Mouse (Mus musculus) ovary, postnatal 14 days (tissue): ENCODE data around the gene Edn2.

Experiments used
- DNase-seq: peaks from one replicate; pipeline ENCODE4 v3.0.0; 2022; ENCODE audit warnings: low spot score

The Edn2 gene

DNA sequence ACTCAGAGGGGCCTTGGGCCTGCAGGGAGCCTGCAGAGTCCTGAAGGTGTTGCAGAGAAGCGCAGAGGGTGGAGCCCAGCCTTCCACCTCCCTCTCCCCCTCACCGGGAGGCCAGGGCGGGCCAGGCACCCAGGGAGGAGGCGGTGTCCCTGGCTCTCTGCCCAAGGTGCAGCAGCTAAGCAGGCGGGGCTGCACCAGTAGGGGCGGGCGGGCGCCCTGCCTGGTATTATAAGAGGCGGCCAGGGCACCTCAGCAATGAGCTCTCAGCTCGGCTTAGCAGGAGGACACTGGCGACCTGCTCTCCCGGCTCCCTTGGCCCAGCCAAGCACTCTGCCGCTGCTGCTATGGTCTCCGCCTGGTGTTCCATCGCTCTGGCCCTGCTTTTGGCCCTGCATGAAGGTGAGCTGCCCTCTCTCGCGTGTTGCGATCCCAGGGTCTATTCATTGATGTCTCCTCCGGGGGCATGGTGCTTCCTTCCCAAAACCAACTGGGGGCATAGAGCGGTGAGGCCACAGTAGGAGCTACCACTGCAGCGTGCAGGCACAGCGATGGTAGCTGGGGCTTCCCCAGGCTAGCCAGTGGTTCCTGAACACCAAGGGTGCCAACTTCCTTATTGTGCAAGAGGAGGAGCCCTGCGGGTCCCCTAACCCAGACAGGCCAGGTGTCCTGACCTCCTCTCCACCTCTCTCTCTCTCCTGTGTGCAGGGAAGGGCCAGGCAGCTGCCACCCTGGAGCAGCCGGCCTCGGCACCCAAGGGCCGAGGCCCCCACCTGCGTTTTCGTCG is at the start of gene Edn2:
Edn2 (plus strand) TSS at position 41 of the 784 bp plus-strand sequence.
- peak; percentile 74 for DNase-seq

DNA sequence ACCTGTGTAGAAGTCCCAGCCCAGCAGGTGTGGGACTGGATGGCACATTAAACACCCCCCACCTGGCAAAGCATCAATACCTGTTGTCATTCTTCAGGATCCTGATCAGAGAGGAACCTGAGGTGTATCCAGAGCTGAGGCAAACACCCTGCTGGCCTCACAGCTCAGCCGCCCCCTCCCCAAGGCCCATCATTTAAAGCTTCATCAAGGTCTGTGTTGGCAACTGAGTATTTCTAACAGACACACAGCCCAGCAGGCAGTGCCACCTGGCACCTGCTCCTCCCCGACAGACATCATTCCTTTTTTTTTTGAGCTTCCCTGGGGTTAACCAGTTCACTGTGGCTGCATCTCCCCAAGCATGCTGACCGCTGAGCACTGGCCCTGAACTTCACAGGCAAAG is 45.5 kb upstream of the Edn2 start:
- no peak for DNase-seq

DNA sequence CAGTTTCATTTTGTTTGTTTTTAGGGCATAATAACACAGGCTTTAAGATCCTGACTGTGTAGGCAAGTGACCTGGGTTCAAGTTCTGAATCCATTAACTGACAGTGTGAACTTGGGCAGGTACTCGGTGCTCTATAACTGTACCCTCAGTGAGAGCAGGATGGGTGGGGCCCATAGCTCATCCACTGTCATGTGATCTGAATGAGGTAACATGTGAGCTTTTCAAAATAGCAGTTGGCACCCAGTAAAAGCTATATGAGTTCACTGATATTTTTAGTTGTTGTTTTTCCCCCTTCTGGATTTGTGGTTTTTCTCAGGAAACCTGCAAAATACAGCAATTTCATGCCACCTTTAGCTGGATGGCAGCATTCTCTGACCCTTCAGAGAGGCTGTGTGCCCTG is 44.7 kb upstream of the Edn2 start:
- no peak for DNase-seq

DNA sequence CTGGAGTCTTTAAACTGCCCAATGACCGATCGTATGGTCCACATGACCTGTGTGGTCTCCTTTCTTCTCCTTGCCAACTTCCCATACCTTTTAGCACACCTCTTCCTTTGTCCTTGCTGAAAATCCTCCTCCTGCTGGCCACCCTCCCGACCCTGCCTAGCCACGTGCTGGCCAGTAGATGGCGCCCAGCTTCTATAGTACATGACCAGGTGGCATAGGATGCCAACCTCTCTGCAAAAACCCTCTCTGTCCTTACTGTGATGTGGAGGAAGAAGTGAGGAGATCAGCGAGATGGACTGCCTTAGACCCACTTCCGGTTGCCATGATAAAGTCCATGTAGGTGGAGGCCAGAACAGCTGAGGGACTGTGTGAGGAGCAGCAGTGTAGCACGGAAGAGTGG is 40.7 kb upstream of the Edn2 start:
- peak; percentile 73 for DNase-seq

DNA sequence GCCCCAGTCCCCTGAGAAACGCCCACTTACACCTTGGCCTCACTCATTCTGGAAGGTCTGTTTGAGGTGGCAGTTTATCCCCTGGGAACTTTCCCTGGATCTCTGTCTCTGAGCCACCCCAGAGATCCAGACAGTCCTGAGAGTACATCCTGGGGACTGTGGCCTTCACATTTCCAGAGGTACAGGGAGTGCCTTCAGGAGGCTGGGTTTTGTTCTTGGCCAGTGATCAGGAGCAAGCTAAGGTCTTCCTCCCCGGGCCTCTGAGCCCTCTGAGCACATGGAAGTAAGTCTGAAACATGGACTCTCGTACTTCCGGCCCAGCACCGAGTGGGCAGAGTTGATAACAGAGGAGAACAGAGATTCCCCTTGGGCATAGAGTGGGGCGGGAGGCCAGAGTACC is 36.4 kb upstream of the Edn2 start:
- DNase-seq = no peak

DNA sequence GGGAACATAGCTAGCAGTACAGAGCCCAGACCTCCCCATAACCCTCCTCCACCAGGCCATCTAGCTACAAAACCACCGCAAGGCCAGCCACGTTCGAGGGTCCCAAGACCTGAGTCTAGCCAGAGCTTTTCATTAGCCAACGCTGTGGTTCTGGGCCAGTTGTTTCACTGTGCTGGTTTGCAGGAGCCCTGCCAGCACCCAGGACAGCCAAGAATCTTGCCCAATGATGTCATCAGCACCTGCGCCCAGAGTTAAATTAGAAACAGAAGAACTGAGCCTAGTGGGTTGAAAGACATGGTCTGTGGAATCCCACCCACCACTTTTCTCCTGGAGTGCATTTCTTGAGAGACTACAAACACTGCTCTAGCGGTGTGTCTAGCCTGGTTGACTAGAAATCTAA is 35.0 kb upstream of the Edn2 start:
- DNase-seq = no peak

DNA sequence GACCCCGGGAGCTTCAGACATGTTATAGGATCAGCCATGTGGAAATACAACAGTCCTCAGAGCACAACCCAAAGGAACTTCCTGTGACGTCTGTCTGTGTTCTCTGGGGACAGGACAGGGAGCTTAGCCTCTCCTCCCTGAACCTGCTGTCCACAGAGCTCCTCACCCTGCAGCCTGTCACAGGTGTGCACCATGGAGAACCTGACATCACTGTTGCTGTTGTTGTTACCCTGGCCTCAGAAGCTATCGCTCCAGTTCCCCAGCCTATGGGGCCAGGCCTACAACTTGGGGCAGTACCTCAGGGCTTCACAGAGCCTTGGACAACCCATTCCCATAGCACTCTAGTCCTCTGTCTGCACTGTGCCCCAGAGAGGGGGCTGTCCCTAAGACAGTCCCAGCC is 33.7 kb upstream of the Edn2 start:
- no peak for DNase-seq

DNA sequence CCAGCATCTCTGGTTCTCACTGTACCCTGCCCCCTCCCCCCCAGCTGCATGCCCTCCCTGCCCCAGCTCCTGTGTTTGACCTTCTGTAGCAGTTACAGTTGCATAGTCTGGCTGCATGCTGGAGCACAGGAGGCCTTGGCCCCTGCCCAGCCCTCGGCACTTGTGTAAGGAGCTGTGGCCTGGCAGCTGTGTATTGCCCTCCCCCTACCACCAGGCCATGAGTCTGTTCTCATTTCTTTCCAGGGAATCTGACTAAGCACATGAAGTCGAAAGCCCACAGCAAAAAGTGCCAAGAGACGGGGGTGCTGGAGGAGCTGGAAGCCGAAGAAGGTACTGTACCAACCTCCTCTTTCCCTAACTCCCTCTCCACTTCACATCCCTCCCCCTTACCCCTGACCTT is 33.0 kb upstream of the Edn2 start:
- no peak for DNase-seq

DNA sequence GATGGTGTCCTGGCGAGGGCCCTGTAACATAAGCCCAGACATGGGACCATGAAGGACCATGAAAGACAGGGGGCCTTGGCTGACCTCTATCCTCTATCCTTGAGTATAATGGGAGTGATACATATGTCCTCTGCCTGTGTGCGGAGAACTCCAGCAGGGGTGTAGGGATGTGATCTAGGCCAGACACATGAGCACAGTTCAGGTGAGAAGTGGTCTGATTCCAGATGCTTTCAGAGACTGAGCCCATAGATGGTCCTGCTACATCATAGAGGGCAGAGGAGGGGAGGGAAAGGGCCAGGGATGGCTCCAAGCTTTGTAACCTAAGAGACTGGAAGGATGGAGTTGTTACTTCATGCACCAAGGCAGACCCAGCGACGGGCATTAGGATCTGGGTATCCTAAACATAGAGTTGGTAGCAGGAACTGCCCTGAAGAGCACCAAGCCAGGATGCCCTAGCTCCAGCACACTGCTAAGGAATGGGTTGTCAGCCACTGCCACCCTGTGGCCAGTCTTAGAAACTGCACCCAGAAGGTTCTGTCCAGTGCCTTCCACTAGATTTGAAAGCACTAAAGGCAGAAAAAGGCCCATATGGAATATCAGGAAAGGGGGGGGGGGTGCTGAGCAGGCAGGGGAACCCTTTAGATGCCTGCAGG is 31.6 kb upstream of the Edn2 start:
- DNase-seq = peak; percentile 46

DNA sequence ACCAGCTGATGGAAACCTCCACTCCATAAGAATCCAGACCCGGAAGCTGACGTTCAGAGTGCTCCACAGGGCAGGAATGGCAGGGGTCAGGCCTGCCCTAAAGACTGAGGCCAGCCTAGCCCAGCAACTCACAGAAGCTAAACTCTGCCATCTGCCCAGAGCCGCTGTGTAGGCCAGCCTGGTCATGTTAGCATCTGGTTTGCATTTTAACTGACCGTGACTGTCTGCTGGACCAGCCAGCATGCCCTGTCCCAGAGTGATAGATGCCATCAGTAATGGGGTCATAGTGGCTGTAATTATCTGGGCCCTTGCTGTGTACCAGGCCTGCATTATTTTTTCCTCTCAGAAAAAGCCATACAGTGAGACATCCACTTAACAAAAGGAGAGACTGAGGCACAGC is 30.1 kb upstream of the Edn2 start:
- no peak for DNase-seq

DNA sequence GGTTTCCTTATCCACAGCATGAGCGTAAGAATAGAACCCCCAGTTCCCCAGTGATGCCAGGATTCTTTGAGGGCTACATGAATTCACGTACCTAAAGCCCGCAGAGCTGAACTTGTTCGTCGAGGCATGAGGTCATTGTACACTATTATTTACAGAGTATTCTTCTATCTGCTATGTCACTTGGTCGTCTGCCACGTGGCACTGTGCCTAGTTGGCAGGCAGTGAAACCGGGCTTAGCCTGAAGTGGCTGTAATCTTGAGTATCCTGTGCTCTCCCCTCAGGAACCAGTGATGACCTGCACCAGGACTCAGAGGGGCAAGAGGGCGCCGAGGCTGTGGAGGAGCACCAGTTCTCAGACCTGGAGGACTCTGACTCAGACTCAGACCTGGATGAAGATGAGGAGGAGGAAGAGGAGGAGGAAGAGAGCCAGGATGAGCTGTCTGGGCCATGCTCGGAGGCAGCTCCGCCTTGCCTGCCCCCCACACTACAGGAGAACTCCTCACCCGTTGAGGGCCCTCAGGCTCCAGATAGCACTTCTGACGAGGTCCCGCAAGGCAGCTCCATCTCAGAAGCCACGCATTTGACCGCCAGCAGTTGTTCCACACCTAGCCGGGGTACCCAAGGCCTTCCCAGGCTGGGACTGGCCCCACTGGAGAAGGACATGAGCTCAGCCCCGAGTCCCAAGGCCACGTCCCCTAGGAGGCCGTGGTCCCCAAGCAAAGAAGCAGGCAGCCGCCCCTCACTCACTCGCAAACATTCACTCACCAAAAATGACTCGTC is 29.4 kb upstream of the Edn2 start:
- peak; percentile 79 for DNase-seq

DNA sequence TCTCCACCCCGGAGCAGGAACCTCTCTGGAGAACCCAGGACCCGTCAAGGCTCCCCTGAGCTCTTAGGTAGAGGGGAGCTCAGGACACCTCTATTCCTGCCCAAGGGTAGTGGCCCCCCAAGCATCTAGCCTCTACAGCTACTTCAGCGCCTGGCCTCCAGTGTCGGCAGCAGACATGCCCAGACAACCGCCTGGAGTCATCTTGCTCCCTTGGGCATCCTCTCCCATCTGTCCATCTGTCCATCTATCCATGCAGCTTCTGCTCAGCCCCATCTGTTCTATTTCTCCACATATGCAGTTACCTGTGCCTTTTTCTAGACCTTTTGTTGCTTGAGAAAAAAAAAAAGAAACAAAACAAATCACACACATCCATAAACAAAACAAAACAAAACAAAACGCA is 26.8 kb upstream of the Edn2 start:
- no peak for DNase-seq

DNA sequence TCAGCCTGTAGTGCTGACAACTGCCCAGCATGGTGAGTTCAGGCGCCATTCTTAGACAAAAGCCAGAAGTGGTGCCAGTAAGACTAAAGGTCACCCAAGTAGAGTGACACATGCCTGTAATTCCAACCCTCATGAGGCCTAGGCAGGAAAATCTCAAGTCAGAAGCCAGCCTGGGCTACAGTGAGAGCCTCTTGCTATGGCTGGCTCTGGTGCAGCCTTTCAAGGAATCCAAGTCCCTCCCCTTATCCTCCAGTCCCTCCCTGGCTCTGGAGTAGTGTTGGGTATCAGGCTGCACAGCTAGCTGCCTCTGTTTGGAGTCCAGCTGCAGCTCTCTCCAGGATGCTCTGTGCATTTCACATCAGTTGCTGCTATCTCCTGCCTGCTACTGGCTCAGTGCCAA is 19.2 kb upstream of the Edn2 start:
- DNase-seq = no peak

DNA sequence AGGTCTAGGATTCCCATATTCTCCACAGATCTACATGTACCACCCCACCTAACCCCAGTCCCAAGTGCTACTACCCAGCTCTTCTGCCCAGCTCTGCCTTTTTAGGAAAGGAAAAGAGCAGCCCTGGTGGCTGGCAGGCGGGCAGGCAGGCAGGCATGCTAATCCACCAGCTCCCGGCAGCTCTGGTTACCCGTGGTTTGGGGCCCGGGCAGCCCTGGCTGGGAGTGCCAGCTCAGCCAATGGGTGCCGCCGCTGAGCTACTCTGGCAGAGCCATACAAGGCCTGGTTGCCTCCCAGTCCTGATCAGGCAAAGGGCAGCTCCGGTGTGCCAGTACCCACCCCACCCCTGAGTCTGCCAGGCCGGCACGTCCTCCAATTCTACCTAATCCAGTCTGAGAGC is 18.1 kb upstream of the Edn2 start:
- DNase-seq = no peak

DNA sequence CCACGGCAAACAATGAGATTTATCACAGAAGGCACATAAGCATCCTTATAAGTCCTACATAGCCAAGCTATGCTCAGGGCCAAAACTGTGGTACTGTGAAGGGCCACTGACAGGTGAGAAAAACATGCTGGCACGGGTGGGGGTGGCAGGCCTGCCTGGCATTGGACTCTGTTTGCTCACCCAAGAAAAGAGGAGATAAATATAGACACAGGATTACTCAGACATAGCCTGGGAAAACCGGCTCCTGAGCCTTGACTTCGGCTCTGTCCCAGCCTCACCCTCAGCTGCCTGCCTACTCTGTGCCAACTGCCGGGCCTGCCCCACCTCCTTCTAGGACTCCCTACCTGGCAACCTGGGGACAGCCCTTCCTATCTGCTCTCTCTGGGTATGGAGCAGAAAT is 16.7 kb upstream of the Edn2 start:
- no peak for DNase-seq

DNA sequence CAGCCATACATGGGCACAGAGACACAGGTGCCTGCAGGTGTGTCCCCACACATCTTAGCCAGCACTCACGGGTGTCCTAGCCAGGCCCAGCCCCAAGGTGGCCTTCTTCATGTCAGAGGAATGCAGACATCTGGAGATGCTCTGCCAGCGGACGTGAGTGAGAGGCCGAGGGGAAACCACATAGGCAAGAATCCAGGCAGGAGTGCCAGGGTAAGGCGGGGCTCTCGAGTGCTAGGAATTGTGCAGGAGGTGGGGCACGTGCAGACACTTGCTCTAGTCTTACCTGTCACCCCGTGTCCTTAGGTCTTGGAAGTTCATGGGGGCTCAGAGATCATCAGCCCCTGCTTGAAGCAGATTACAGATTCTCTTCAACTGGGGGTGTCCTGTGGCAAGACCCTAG is 15.1 kb upstream of the Edn2 start:
- no peak for DNase-seq

DNA sequence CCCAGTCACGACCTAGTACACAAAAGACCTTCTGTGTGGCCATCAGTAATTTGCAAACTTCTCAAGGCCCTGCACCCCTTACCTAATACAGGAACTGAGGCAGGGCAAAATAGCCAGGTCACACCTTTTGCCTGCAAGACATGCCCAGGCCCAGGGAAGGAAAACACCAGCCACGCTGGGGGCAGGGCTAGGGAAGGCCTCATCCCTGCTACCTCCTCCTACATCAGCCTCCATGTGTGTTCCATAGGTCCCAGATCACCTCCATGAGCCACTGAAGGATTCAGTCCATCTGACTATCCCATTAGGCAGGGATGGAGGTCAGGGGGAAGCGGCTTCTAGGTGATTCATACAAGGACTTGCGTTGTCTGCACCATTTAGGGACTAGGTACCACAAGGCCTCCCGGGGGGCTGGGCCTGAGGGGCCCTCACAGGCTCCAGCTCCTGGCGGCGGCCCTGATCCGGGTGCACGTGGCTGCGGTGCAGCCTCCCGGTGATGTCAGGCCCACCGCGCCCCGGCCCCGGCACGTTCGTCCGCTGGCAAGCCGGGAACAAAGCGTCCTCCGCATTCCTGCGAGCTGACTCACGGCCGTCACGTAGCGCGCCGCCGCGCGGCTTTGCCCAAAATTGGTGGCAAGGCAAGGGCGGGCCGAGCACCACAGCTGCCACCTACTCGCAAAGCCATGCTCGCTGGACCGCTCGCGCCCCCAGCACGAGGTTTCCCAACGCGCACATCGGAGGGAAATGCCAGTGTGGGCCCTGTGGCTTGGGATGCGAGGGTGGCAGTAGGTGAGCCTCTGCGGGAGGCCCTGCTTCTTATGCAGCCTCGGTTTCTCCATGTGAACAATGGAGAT is 12.5 kb upstream of the Edn2 start:
- DNase-seq = peak; percentile 61

DNA sequence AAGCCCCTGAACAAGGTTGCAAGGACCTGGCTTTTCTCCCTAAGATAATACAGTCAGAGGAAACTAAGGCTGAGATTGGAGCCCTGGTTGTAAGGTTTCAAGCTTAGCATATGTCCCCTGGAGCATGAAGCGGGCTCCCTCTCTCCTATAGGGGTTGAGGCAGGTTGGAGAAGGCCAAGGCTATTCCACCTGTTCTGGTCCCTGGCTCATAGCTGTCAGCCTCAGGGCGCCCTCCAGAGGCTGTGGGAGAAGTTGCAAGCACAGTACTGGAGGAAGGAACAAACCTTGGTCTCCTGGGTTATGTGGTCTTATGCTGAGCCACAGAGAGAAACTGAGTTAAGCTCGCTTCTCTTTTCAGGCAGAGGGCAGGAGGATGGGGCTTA is 11.9 kb upstream of the Edn2 start:
- DNase-seq = no peak

DNA sequence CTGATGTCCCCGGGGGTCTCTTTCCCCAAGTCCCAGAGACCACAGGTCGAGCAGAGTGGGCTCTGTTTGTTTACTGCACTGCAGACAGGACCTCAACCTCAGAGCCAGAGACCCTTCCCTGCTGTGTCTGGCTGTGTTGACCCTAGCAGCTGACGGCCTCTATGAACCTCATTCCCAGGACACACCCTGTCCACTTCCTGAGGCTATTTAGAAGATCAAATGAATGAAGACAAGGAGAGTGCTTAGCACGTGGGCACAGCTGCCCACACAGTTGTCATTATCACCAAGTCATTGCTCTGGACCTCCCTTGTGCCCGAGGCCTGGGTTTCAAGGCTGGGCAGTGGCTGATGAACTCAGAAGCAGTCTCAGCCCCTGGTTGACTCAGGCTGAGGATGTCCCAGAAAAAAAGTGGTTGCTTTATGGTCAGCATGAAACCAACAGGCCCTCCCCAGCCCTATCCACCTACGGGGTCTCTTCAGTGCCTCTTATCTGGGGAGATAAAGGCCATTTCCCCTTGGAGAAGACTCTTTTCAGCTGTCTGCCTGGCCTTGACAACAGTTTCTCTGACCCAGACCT is 10.6 kb upstream of the Edn2 start:
- DNase-seq = no peak

DNA sequence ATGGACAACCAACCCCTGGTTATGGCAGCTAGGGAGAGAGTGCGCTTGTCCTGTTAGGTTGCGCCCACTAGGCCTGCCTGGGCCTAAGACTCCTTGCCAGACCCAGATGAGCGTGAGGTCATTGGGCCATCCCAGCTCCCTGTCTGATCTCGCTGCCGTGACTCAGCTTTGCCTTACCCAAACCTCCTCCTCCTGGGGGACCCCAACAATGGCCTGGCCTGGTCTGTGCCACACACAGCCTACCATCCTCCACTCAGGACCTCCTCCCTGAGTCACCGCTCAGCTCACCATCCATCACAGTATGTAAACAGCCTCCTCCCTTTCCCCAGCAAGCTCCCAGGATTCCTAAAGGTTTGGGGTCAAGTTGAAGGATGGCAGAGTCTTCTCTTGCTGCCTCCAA is 9.1 kb upstream of the Edn2 start:
- no peak for DNase-seq

DNA sequence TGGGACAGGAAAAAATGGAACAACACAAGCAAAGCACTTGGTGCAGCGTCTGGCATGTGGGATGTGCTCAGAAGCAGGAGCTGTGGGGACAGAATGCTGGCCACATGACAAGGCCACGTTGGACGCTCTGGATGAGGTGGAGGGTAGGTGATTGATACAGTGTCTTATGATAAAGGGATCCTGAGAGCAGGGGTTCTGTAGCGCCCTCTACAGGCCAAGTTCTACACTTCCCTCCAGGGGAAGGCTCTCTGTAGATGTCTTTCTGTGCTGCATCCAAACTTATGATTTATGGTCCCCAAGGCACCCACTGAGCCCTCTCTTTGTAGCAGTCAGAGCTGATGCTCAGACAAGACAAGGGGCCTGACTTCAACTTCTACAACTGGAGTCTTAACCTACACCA is 8.4 kb upstream of the Edn2 start:
- DNase-seq = no peak

DNA sequence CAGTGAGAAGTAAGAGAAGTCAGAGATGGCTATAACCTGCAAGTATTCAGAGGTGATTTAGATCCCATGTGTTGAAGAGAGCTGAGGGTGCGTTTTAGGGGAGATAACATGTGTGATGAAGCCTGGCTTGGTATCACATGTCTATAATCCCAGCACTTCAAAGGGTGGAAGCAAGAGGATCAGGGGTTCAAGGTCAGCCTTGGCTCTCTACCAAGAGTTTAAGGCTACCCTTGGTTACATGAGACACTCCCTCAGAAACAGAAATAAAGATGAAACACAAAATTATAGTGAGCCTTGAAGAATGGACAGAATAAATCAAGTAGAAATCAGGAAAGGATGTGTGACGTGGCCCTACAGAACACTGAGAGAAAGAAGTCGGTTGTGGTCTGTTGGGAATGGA is 7.3 kb upstream of the Edn2 start:
- no peak for DNase-seq
